Mouse (Mus musculus) gastrocnemius, adult 8-10 months (tissue): Measurements from ENCODE around the gene Exosc10. TPM values are rescaled to one million over a fixed set of nuclear protein-coding genes. Genes with fewer than 3 reads are reported as not detected.

Source experiments
- DNase-seq, 2 experiments: peaks; one replicate each; pipeline ENCODE4 v3.0.0; 2022; ENCODE audit warnings: low spot score in 2 of 2
- total RNA-seq, 4 experiments: library from RNA; stranded (reverse); gene quantifications; 2 replicates each; pipeline ENCODE4 v1.2.4; 2022

Gene Exosc10
- total RNA-seq, 4 experiments from 2014 or later = 14.7 to 20.8 (median 17.6) TPM

DNA sequence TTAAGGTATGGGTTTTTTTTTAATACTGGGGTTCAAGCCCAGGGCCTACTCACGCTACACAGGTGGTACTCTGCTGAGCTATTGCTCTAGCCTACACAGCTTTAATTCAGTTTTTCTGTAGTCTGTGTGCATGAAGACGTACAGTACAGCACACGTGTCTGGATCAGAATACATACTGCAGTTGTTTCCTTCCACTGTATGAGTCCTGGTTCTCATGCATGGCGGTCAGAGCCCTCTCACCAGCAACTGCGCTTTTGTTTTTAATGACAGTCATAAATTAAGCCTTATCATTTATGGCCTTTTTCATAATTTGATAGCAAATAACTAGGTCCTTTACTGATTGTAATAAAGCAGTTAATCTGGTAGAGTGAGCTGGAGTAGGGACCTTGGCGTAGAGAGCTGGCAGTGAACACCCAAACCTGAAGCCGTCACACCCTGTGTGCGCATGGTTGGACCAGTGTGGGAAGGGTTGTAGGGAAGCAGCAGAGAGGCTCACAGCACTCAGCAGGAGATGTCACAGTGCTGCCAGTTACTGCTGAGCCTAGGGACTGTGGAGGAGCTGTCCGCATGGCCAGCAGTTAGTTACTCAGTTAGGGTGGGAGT, 12.6 kb downstream of the Exosc10 start:
- DNase-seq = no peak

DNA sequence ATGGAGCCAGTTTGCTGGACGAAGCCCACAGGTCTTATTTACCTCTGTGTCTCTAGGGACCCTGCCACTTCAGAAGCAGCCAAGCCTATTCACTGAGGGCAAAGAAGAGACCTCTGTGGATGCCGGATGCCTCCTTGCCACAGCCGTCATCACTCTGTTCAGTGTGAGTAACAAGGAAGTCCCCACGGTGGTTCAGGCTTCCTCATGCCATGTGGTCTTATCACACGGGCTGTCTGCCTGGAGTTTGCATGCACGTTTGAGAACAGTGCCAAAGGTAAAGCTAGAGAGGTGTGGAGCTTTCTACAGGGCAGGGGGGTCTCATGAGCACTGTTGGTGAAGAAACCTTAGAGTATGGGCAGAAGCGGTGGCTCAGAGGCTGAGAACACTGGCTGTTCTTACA, 15.0 kb downstream of the Exosc10 start:
- DNase-seq = no peak

DNA sequence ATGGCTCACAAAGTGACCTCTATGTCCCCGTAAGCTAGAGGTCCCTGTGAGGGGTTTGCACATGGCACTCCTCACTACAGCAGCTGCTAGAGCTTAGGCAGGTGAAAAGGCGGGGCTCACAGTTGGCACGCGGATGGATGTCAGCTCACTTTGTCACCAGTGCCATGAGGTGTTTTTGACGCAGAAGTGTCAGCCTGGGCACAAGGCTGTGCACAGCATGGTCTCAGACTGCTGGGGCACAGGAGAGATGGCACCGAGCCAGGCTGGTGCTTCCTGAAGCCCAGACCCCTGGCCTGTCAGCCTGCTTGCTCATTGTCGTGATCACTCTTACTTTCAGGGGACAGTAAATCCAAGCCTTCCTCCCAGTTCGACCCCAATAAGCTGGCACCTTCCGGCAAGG, 22.5 kb downstream of the Exosc10 start:
- DNase-seq = no peak

DNA sequence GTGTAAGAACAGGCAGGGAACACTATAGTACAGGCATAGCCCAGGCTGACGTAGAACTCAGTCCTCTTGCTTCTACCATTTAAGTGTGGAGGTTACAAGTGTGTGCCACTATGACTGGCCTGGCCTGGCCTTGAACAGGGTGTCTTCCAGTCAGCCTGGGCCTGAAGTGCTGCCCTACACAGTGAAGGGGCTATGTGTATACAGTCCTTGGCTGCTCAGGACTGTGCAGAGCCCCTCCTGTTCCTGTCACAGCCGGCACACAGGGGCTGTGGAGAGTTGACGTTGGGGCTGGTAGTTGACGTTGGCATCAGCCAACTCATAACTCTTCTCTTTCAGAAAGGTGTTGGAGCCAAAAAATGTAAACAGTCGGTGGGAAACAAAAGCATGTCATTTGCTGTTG, 23.2 kb downstream of the Exosc10 start:
- no peak for DNase-seq

DNA sequence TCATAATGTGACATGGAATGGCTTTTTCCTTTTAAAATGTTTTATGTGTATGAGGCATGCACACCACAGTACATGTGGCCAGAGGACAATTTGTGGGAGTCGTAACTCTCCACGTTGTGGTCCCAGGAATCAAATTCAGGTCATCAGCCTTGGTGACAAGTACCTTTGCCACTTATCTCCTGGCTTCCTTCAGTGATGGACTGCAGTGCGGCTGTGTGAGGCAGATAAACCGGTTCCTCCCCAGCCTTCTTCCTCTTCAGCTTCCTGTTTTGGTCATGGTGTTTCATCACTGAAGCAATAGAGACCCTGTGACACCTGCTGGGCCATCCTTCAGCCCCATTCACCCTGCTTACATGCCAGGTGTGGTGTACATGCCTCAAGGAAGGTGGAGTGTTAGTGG, 25.0 kb downstream of the Exosc10 start:
- DNase-seq = no peak

DNA sequence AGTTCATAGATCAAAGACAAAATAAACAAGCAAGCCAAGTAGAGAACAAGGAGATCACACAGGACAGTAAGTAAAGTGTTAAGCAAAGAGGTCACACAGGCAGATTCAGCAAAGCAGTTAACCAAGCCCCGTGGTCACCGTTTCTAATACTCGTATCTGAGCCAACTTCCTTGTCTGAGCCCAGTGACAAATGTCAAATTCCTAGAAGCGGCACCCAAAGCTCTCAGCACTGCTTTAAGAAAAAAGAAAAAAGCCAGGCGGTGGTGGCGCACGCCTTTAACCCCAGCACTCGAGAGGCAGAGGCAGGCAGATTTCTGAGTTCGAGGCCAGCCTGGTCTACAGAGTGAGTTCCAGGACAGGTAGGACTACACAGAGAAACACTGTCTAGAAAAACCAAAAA, 28.4 kb downstream of the Exosc10 start:
- no peak for DNase-seq

DNA sequence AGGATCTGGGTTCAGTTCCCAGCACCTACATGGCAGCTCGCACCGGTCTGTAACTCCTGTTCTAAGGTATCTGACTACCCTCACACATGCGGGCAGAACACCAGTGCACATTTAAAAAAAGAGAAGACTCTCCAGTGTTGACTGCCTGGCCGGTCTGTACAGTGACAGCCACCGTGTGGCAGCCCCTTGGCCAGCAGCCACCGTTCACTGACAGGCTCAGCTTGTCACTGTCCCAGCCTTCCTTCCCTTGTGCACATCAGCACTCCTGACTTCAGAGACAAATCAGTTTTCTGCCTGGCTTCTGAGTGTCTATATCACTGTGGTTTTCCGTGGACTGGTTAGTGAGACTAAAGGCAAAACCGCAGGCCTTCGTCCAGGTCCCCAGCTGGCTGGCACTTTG, 30.6 kb downstream of the Exosc10 start:
- DNase-seq = no peak

DNA sequence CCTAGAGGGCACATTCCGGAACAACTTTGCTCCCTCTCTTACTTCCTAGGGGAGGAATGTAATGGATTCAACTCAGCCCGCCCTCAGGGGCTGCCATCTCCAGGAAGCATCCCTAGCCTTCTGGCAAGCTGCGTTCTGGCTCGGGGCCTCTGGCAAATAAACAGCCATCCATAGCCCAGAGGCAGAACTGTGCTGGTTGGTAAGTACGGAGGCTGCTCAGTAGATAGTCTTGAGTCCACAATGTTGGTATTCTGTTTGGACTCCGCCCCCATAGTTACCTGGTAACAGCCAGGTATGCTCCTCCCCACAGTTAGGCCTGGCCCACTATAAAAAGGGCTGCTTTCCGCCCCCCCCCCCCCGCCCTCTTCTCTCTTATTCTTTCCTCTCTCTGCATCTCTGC, 31.3 kb downstream of the Exosc10 start:
- no peak for DNase-seq

DNA sequence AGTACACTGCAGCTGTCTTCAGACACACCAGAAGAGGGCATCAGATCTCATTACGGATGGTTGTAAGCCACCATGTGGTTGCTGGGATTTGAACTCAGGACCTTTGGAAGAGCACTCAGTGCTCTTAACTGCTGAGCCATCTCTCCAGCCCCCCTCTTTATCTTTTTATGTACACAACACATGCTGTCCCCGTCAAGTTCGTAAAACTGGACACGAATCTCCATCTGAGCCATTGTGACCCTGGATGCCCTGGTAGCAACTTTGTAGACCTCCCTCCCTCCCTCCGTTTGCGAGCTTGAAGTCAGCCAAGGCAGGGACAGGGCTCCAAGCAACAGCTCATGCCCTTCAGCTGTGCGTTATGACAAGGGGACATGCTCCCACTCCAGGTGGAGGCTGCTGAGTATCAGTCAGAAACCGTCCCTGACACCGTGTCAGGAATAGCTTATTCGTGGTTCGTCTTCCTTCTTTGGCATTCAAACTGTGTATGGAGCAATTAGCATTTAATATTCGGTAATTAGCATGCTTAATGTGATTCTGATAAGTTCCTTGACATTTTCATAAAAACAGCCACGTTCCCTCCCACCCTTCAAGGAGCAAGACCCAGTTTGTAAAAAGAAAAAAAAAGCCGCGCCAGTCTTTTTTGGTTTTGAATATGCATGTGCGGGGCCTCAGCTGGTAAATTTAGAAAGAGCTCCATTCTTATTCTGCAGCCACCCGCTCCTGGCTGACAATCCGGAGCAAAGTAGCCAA, 32.4 kb downstream of the Exosc10 start:
- DNase-seq = no peak

DNA sequence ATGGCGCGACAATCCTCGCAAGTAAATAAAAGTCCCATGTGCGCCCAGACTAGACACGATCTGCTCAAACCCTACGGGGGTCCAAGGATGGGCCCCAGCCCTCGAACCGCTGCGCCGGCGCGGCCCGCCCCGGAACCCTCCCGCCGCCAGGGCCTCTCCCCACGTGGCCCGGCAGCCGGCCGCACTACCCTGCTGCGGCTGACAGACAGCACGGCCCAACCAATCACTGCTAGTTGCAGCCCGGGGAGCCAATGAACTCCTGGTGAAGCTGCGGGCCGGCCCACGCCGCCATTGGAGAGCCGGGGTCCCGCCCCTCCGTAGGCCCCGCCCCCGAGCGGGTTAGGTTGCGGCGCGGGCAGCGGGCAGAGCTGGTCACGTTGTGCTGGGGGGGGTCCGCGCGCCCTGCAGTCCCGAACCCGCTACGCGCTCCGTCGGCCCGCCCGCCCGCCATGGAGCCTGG, 33.0 kb downstream of the Exosc10 start, which contains the start of gene Srm:
Gene Srm, plus strand, starts transcription at position 333 of the 460 bp plus-strand sequence.
- peak; percentile 97 to 98 for DNase-seq

DNA sequence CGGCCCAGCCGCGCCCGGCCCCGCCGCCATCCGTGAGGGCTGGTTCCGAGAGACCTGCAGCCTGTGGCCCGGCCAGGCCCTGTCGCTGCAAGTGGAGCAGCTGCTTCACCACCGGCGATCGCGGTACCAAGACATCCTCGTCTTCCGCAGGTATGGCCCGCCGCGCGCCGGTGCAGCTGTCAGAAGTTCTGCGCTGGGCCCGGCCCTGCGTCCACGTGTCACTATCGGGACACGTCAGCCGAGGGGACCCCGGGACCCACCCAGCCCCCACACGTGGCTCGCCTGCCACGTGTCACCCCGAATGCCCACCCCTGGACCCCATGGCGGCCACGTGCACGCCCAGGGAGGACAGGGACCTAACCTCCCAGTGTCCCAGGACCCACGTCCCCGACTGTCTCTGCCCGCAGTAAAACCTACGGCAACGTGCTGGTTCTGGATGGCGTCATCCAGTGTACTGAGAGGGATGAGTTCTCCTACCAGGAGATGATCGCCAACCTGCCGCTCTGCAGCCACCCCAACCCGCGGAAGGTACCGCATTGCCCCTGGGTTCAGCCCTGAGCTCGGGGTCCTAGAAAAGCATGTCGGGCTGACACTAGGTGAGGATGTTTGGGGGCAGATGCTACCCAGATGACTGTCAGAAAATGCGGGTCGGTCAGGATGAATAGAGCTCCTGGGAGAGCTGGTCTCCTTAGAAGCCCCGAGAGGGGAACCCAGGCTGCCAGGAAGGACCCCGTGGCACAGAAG, 33.6 kb downstream of the Exosc10 start:
- no peak for DNase-seq

DNA sequence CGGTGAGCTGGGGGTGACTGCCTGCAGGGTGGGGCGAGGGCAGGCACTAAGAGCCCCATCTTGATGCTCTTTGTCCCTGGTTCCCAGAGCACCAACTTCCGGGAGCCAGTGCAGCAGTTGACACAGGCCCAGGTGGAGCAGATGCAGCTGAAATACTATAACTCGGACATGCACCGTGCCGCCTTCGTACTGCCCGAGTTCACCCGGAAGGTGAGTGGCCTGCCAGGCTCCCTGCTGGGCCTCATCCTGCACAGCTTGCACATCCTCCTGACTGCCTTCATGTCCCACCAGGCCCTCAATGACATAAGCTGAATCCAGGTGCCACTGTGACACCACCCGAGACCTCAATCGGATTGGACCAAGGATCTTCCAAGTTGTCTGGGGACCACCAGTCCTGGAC, 35.8 kb downstream of the Exosc10 start:
- no peak for DNase-seq

DNA sequence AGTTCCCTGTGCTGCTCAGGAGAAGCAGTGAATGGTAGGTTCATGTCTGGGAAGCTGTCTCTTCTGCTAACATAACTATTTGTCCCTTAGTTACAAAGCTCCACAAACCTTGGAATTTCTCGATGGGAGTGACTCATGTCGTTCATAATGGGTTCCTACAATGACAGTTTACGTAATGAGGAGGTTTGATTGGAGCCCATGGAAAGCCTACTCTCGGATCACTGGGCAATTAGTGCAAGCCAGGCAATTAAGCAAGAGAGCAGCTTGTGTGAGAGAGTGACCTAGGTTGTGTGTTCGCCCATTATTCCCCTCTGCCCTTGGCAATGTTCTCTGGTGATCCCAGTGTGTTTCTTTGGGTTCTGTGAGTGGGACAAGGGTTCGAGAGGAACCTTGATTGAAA, 37.7 kb downstream of the Exosc10 start:
- no peak for DNase-seq

DNA sequence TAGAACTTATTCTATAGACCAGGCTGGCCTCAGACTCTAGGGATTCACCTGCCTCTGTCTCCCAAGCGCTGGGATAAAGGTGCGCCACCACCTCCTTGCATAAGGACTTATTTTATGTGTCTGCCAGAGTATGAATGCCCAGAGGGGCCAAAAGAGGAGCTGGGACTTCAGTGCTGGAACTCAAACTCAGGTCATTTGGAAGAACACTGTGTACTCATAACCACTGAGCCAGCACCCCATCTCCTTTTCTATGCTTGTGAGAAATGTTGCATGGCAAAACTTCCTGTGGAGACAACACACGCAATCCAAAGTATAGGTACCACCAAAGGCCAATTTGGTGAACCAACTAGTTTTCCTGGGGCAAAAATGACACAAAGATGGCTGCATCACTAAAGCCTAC, 38.5 kb downstream of the Exosc10 start:
- no peak for DNase-seq

DNA sequence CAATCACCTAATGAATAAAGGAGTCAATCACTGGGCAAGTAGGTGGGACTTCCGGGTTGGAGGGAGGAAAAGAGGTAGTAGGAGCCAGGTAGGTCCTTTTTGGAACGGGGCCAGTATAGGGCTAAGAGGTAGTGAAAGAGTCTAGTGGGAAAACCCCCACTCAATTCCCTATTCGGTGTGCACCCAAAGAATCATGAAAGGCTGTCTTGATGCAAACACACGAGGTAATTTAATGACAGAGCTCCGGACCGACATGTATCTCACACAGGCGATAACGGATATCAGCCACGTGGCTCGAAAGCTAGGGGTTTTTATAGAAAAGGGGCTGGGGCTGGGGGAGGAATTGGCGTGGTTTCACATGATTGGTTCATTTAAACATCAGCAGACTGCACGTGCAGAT, 40.6 kb downstream of the Exosc10 start:
- no peak for DNase-seq

DNA sequence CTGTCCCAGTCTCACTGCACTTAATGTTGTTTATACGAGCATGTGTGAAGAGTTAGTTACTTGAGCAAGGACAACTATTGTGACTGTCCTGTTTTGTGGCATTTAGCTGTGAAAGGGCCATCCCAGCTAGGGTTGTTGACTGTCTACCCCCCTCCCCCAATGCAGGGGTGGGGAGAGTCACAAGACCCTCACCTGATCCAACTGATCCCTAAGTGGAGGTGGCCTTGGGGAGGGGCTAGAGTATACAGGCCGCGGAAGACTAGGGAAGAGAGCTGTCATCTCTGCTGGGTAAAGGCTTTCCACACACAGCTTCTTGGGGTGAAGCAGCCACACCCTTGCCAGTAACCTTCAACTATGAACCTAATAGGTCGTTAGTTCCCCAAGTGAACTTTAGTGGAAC, 42.1 kb downstream of the Exosc10 start:
- no peak for DNase-seq

DNA sequence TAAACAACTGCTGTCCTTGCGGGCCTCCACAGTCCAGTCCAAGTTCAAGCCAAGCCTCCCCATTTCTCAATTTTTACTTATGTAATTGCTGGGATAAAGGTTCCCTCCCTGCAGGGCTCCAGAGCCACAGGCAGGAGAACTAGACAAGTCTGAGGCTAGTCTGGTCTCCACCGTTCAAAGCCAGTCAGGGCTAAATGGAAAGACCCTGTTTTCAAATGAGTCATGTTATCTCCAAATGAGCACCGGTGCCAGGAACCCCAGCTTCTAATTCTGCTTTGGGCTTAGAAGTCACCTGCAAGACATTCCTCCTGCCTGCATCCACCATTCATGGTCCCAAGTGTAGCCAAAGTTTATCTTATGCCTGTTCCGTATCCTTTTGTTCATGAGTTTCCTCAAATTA, 43.6 kb downstream of the Exosc10 start:
- DNase-seq = no peak

DNA sequence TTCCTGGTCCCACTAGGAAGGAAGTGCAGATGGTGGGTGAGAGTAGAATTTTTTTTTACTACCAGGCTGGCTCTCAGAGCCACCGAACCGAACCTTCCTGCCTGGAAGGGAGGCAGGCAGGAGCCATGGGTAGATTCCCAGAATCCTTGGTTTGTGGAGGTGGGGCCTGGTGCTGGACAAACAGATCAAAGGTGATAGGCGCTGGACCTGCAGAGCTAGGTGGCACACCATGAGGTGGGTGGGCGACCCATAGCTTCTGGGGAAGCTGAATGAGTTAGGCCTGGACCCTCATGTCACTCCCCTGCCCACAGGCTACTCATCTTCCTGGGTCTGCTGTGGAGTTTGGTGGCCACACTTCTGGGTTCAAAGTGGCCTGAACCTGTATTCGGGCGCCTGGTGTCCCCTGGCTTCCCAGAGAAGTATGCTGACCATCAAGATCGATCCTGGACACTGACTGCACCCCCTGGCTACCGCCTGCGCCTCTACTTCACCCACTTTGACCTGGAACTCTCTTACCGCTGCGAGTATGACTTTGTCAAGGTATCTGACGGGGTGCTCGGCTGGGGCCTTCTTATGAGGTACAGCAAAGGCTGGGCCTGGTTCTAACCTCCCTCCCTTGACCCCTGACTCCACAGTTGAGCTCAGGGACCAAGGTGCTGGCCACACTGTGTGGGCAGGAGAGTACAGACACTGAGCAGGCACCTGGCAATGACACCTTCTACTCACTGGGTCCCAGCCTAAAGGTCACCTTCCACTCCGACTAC, 44.3 kb downstream of the Exosc10 start, which contains the start of gene Masp2:
Gene Masp2, plus strand, starts transcription at position 198 of the 764 bp plus-strand sequence.
- no peak for DNase-seq

DNA sequence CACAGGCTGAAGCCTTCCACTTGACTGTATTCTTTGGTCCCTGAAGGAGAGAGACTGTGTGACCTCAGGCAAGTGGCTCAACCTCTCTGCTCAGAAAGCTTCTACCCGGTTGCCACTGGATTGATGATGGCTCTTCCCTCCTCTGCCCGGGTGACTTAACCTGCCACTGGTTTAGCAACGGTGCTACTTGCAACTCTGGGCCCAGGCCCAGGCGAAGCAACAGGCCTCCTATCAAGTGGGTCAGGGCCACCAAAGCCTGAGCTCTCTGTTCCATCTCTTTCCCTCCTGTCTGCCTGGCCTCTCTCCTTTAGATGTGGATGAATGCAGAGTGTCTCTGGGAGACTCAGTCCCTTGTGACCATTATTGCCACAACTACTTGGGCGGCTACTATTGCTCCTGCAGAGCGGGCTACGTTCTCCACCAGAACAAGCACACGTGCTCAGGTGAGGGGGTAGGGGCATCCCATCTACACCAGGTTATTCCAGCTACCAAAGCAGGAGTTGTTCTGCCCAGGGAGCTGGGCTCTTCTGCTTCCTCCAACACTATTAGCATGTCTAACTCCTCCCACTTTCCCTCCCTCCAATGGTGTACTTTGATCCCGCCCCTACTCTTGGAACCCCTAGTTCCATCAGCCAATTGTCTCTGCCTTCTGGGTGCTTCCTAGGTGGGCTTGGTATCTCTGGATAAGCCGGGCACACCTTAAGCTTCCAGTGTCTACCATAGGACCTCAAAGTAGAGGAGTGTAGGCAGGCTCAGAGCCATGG, 45.3 kb downstream of the Exosc10 start:
- DNase-seq = no peak

DNA sequence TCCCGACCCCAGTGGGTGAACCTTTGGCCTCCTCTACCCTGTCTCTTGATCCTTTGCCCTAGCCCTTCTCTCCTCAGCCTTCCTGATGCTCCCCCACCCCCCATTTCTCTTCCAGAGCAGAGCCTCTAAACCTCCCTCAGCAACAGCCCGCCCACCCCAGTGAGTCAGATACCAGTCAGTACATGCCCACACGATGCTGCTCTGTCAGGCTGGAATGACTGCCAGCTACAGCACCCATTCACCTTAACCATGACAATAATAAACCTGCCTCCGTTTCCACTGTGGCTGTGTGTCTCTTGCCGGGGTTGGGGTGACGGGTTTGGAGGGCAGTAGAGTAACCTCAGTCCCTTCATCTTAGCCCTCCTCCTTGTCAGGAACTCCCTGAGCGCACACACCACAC, 45.9 kb downstream of the Exosc10 start:
- DNase-seq = no peak
